Mouse (Mus musculus): ENCODE measurements around the gene Snhg11. TPM values are rescaled to one million over a fixed set of nuclear protein-coding genes. Genes with fewer than 3 reads are reported as not detected.

The Snhg11 gene
- polyA plus RNA-seq, 1 experiment from 2014 or later = 6.4 TPM

Other genes with a start within 250 kb of the Snhg11 start
- gene Tgm2, start 229.2 kb upstream of the Snhg11 start, polyA plus RNA-seq (2015; fragmentation: Nextera tagmentation; extraction: Ambion mirVana) = 8.5 and 9.0 TPM in 2 replicates
- 0.35 and 0.47 TPM in 2 replicates for gene D630003M21Rik, start 146.4 kb upstream of the Snhg11 start, polyA plus RNA-seq (2015; fragmentation: Nextera tagmentation; extraction: Ambion mirVana)
- gene Bpi, start 117.5 kb upstream of the Snhg11 start, polyA plus RNA-seq (2015; fragmentation: Nextera tagmentation; extraction: Ambion mirVana) = 0.08 TPM in 1 of 2 replicates, not detected in the other
- gene Lbp, start 69.1 kb upstream of the Snhg11 start, polyA plus RNA-seq (2015; fragmentation: Nextera tagmentation; extraction: Ambion mirVana) = 3.2 and 4.9 TPM in 2 replicates
- gene Ralgapb, start 34.2 kb downstream of the Snhg11 start, polyA plus RNA-seq (2015; fragmentation: Nextera tagmentation; extraction: Ambion mirVana) = 15.4 and 18.5 TPM in 2 replicates
- 0.22 and 1.2 TPM in 2 replicates for gene Adig, start 127.0 kb downstream of the Snhg11 start, polyA plus RNA-seq (2015; fragmentation: Nextera tagmentation; extraction: Ambion mirVana)
- 0.10 TPM in 1 of 2 replicates, not detected in the other for gene Arhgap40, start 137.2 kb downstream of the Snhg11 start, polyA plus RNA-seq (2015; fragmentation: Nextera tagmentation; extraction: Ambion mirVana)
- not detected in 2 replicates for gene Slc32a1, start 235.1 kb downstream of the Snhg11 start, polyA plus RNA-seq (2015; fragmentation: Nextera tagmentation; extraction: Ambion mirVana)
- gene Actr5, start 249.2 kb downstream of the Snhg11 start, polyA plus RNA-seq (2015; fragmentation: Nextera tagmentation; extraction: Ambion mirVana) = 16.1 and 18.4 TPM in 2 replicates